Mouse (Mus musculus) midbrain, embryonic 16.5 days (tissue): Measurements from ENCODE around the gene Lhfpl5. TPM values are rescaled to one million over a fixed set of nuclear protein-coding genes. Genes with fewer than 3 reads are reported as not detected.

Source experiments
- ATAC-seq: fragments of 200-750 bp; cut with Nextera tagmentation; 2 replicates; pipeline ENCODE4 v1.8.0; 2017; ENCODE audit warnings: moderate TSS enrichment
- H3K27ac ChIP-seq: fragments of 300-500 bp; sonication (generic); 2 replicates; pipeline ENCODE4 v1.5.1; 2014; ENCODE audit warnings: mild to moderate bottlenecking, low read length, mixed read lengths
- H3K27me3 ChIP-seq: fragments of 300-500 bp; sonication (generic); 2 replicates; pipeline ENCODE4 v1.6.1; 2014; ENCODE audit warnings: low read depth, low read length, mixed read lengths; ENCODE audit not compliant: control insufficient read depth, insufficient read depth
- H3K36me3 ChIP-seq: fragments of 300-500 bp; sonication (generic); 2 replicates; pipeline ENCODE4 v1.6.1; 2014; ENCODE audit warnings: mild to moderate bottlenecking, low read length, moderate library complexity, mixed read lengths; ENCODE audit not compliant: control insufficient read depth, insufficient read depth
- H3K4me1 ChIP-seq: fragments of 300-500 bp; sonication (generic); 2 replicates; pipeline ENCODE4 v1.6.1; 2014; ENCODE audit warnings: mild to moderate bottlenecking, low read length, mixed read lengths; ENCODE audit not compliant: control insufficient read depth, insufficient read depth
- H3K4me2 ChIP-seq: fragments of 300-500 bp; sonication (generic); 2 replicates; pipeline ENCODE4 v1.6.1; 2014; ENCODE audit warnings: mild to moderate bottlenecking, low read length, mixed read lengths
- H3K4me3 ChIP-seq: fragments of 300-500 bp; sonication (generic); 2 replicates; pipeline ENCODE4 v1.5.1; 2014; ENCODE audit warnings: low read depth, mild to moderate bottlenecking, low read length, moderate library complexity, mixed read lengths
- H3K9ac ChIP-seq: fragments of 300-500 bp; sonication (generic); 2 replicates; pipeline ENCODE4 v1.6.1; 2014; ENCODE audit warnings: low read depth, low read length, mixed read lengths
- H3K9me3 ChIP-seq: fragments of 300-500 bp; sonication (generic); replicated peaks from 2 replicates; pipeline ENCODE4 v1.6.1; 2014; ENCODE audit warnings: mild to moderate bottlenecking, low read length, mixed read lengths; ENCODE audit not compliant: control insufficient read depth, poor library complexity, severe bottlenecking
- WGBS: fragments of 180-500 bp; shearing (Covaris S2); extraction: QIAGEN DNeasy Blood & Tissue Kit; methylation state at CpG from one replicate; pipeline ENCODE4 v1.1.7; 2014; 5-methylcytosine and 5-hydroxymethylcytosine counted together
- polyA plus RNA-seq: library from polyadenylated mRNA; unstranded; fragments of >200 nt; fragmentation: Nextera tagmentation; extraction: Ambion mirVana; gene quantifications from 2 replicates; pipeline ENCODE4 v1.2.1, GENCODE M21; 2015

Lhfpl5 gene
- polyA plus RNA-seq, 1 experiment from 2014 or later: 16.6 TPM

GRCm38 (mm10) chr17:28613096-28613495, 37.7 kb downstream of the Lhfpl5 start:
- H3K27ac ChIP-seq: no peak overlapping the region
- peaks cover 2% of the 10 kb centered on the region; the same call in 1 of the 2 replicates for H3K4me1 ChIP-seq
- 0 out of 2 replicates have a peak, but pooled peaks cover 6% of the 10 kb centered on the region for H3K36me3 ChIP-seq
- H3K9me3 ChIP-seq: no peaks in the 10 kb centered on the region
- WGBS: 94% methylated on average over 6 of the region's 6 CpGs
- H3K27me3 ChIP-seq: no peaks in the 10 kb centered on the region
- H3K9ac ChIP-seq: no peak overlapping the region
- no peak for ATAC-seq
- H3K4me2 ChIP-seq: no peak overlapping the region
- no peak overlapping the region for H3K4me3 ChIP-seq

GRCm38 (mm10) chr17:28615332-28615731, 39.9 kb downstream of the Lhfpl5 start:
- WGBS: 98% methylated on average over 4 of the region's 4 CpGs

GRCm38 (mm10) chr17:28617636-28618035, 42.2 kb downstream of the Lhfpl5 start:
- no peak for ATAC-seq
- peaks cover 5% of the 10 kb centered on the region; the same call in 1 of the 2 replicates for H3K36me3 ChIP-seq
- WGBS: 92% methylated on average over 10 of the region's 10 CpGs
- no peak overlapping the region for H3K9ac ChIP-seq
- H3K9me3 ChIP-seq: no peaks in the 10 kb centered on the region
- H3K4me1 ChIP-seq: peaks cover 22% of the 10 kb centered on the region
- no peak overlapping the region for H3K27ac ChIP-seq
- no peak overlapping the region for H3K4me2 ChIP-seq
- H3K27me3 ChIP-seq: no peaks in the 10 kb centered on the region
- H3K4me3 ChIP-seq: no peak overlapping the region

More at GRCm38 (mm10) chr17:28615332-28615731, 39.9 kb downstream of the Lhfpl5 start:
- ATAC-seq: no peak
- Histone ChIP-seq H3K4me1 (peaks cover 13% of the 10 kb centered on the region), H3K36me3 (peaks cover 5% of the 10 kb centered on the region; the same call in 1 of the 2 replicates), H3K27me3 (no peaks in the 10 kb centered on the region), H3K9ac (no peak overlapping the region), H3K4me3 (no peak overlapping the region), H3K27ac (no peak overlapping the region), H3K9me3 (no peaks in the 10 kb centered on the region), H3K4me2 (no peak overlapping the region)

- ATAC-seq: no peak
- H3K36me3 ChIP-seq: peaks cover 5% of the 10 kb centered on the region; the same call in 1 of the 2 replicates
- no peak overlapping the region for H3K4me3 ChIP-seq
- 89% methylated on average over 7 of the region's 7 CpGs for WGBS
- no peak overlapping the region for H3K9ac ChIP-seq
- no peaks in the 10 kb centered on the region for H3K27me3 ChIP-seq
- H3K4me1 ChIP-seq: peaks cover 22% of the 10 kb centered on the region
- H3K9me3 ChIP-seq: no peaks in the 10 kb centered on the region
- no peak overlapping the region for H3K27ac ChIP-seq
- H3K4me2 ChIP-seq: no peak overlapping the region
These were observed 42.7 kb downstream of the Lhfpl5 start for GRCm38 (mm10) chr17:28618124-28618523.

GRCm38 (mm10) chr17:28618775-28619174, 43.3 kb downstream of the Lhfpl5 start:
- no peak overlapping the region for H3K9ac ChIP-seq
- peaks cover 5% of the 10 kb centered on the region; the same call in 1 of the 2 replicates for H3K36me3 ChIP-seq
- ATAC-seq: no peak
- peaks cover 22% of the 10 kb centered on the region for H3K4me1 ChIP-seq
- no peaks in the 10 kb centered on the region for H3K27me3 ChIP-seq
- no peak overlapping the region for H3K27ac ChIP-seq
- WGBS: 97% methylated on average over 1 of the region's 1 CpGs
- no peaks in the 10 kb centered on the region for H3K9me3 ChIP-seq
- no peak overlapping the region for H3K4me2 ChIP-seq
- no peak overlapping the region for H3K4me3 ChIP-seq

GRCm38 (mm10) chr17:28621381-28622299, 46.2 kb downstream of the Lhfpl5 start:
- Histone ChIP-seq H3K4me3 (peak overlapping the region; percentile 98), H3K9ac (peak overlapping the region; percentile 97), H3K4me2 (peak overlapping the region; percentile 89), H3K36me3 (peaks cover 3% of the 10 kb centered on the region; the same call in 1 of the 2 replicates), H3K9me3 (no peaks in the 10 kb centered on the region), H3K4me1 (peaks cover 22% of the 10 kb centered on the region), H3K27me3 (no peaks in the 10 kb centered on the region), H3K27ac (peak overlapping the region; percentile 92)
- under 1% methylated on average over 73 of the region's 78 CpGs for WGBS
- peak; percentile 79 for ATAC-seq

- Histone ChIP-seq H3K4me3 (peak within 1 kb of the TSS; percentile 98), H3K4me1 (peaks cover 22% of the 10 kb centered on the region), H3K27me3 (no peaks in the 10 kb centered on the region), H3K9ac (peak within 1 kb of the TSS; percentile 97), H3K4me2 (peak within 1 kb of the TSS; percentile 89), H3K9me3 (no peaks in the 10 kb centered on the region), H3K36me3 (peaks cover 3% of the 10 kb centered on the region; the same call in 1 of the 2 replicates), H3K27ac (peak within 1 kb of the TSS; percentile 92)
- WGBS: under 1% methylated on average over 53 of the region's 53 CpGs
- ATAC-seq: peak; percentile 95
These were observed 46.9 kb downstream of the Lhfpl5 start, which contains the start of gene Srpk1 for GRCm38 (mm10) chr17:28622300-28622759. Srpk1 (minus strand) TSS chr17:28622709.

- Histone ChIP-seq H3K9ac (no peak overlapping the region), H3K4me3 (no peak overlapping the region), H3K27me3 (no peaks in the 10 kb centered on the region), H3K4me2 (no peak overlapping the region), H3K9me3 (no peaks in the 10 kb centered on the region), H3K4me1 (peaks cover 13% of the 10 kb centered on the region), H3K36me3 (peaks cover 1% of the 10 kb centered on the region; the same call in 1 of the 2 replicates), H3K27ac (no peak overlapping the region)
- ATAC-seq: no peak
- 86% methylated on average over 2 of the region's 2 CpGs for WGBS
These were observed 49.4 kb downstream of the Lhfpl5 start for GRCm38 (mm10) chr17:28624841-28625240.

- no peak overlapping the region for H3K27ac ChIP-seq
- H3K36me3 ChIP-seq: no peaks in the 10 kb centered on the region
- no peak for ATAC-seq
- no peaks in the 10 kb centered on the region for H3K9me3 ChIP-seq
- 95% methylated on average over 15 of the region's 15 CpGs for WGBS
- no peak overlapping the region for H3K9ac ChIP-seq
- no peaks in the 10 kb centered on the region for H3K27me3 ChIP-seq
- H3K4me1 ChIP-seq: peaks cover 9% of the 10 kb centered on the region
- no peak overlapping the region for H3K4me3 ChIP-seq
- no peak overlapping the region for H3K4me2 ChIP-seq
These were observed 49.9 kb downstream of the Lhfpl5 start for GRCm38 (mm10) chr17:28625327-28625726.
